Mouse (Mus musculus) MEL (cell line): Measurements from ENCODE around the gene Lcn9.

Source experiments
- CTCF ChIP-seq, 3 experiments: IDR thresholded peaks in 2 of 3; conservative IDR thresholded peaks in 1 of 3; 2 replicates each; pipeline ENCODE4 v1.5.1; 2011 to 2012; ENCODE audit warnings: low read length in 3 of 3, low read depth in 2 of 3, mild to moderate bottlenecking in 2 of 3, improper control_type of control experiment in 1 of 3, inconsistent platforms in 1 of 3, mixed read lengths in 1 of 3, moderate library complexity in 1 of 3; ENCODE audit not compliant: control insufficient read depth in 1 of 3, insufficient read depth in 1 of 3, poor library complexity in 1 of 3, severe bottlenecking in 1 of 3
- EP300 ChIP-seq, 2 experiments: IDR thresholded peaks; 2 replicates each; pipeline ENCODE4 v1.6.1; 2011; ENCODE audit warnings: improper control_type of control experiment in 2 of 2, low read length in 2 of 2, low read depth in 1 of 2, mild to moderate bottlenecking in 1 of 2
- JUND ChIP-seq: IDR thresholded peaks from 2 replicates; pipeline ENCODE4 v1.6.1; 2011; ENCODE audit warnings: low read depth, mild to moderate bottlenecking, improper control_type of control experiment, low read length
- MXI1 ChIP-seq: IDR thresholded peaks from 2 replicates; pipeline ENCODE4 v1.6.1; 2011; ENCODE audit warnings: mild to moderate bottlenecking, low read depth, low read length, improper control_type of control experiment
- NELFE ChIP-seq: IDR thresholded peaks from 2 replicates; pipeline ENCODE4 v1.6.1; 2011; ENCODE audit warnings: low read depth, low read length, improper control_type of control experiment
- NRF1 ChIP-seq: IDR thresholded peaks from 2 replicates; pipeline ENCODE4 v1.6.1; 2014; ENCODE audit warnings: low read depth, mild to moderate bottlenecking, inconsistent platforms, low read length, improper control_type of control experiment, moderate library complexity; ENCODE audit not compliant: poor library complexity, insufficient read depth, severe bottlenecking
- POLR2A ChIP-seq, 2 experiments: IDR thresholded peaks; 2 replicates each; pipeline ENCODE4 v1.6.1; 2011 to 2012; ENCODE audit warnings: low read length in 2 of 2, mild to moderate bottlenecking in 2 of 2, control low read depth in 1 of 2, improper control_type of control experiment in 1 of 2, low read depth in 1 of 2, moderate library complexity in 1 of 2; ENCODE audit not compliant: control insufficient read depth in 1 of 2, insufficient read depth in 1 of 2, poor library complexity in 1 of 2
- SMC3 ChIP-seq: IDR thresholded peaks from 2 replicates; pipeline ENCODE4 v1.6.1; 2011; ENCODE audit warnings: low read depth, low read length, improper control_type of control experiment
- TAL1 ChIP-seq: IDR thresholded peaks from 2 replicates; pipeline ENCODE4 v1.6.1; 2012; ENCODE audit warnings: mild to moderate bottlenecking, inconsistent platforms, low read length, moderate library complexity, mixed read lengths
- USF1 ChIP-seq: IDR thresholded peaks from 2 replicates; pipeline ENCODE4 v1.6.1; 2014; ENCODE audit warnings: low read depth, mild to moderate bottlenecking, inconsistent platforms, low read length, improper control_type of control experiment, moderate library complexity
- ZC3H11A ChIP-seq: IDR thresholded peaks from 2 replicates; pipeline ENCODE4 v1.6.1; 2012; ENCODE audit warnings: low read depth, mild to moderate bottlenecking, inconsistent platforms, low read length, improper control_type of control experiment

DNA sequence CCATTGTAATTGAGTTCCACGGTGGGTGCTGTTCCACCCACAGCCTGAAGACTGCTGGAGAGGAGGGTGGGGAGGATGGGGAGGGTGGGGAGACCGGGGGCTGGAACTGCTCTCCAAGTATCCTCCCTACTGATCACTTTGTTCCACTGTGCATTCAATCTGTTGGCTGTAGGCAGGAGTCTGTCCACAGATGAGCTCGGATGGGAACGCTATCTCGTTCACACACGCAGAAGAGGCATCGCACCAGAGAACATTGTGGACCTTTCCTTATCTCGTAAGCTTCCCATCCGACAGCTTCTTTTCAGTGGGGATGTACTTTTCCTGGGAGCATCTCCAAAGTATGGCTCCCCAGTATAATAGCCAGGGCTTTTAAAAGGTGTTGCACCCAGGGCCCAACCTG lies 43.9 kb upstream of the Lcn9 start:
- TF ChIP-seq CTCF (IDR thresholded peaks at IDR 0.05 in 2 of 3, conservative IDR thresholded peaks at IDR 0.05 in 1 of 3; ENCODE audit: control insufficient read depth in 1 of 3, insufficient read depth in 1 of 3, low read depth in 2 of 3, low read length in 3 of 3, poor library complexity in 1 of 3, severe bottlenecking in 1 of 3): no peak
- no peak for TF ChIP-seq POLR2A (IDR thresholded peaks at IDR 0.05; ENCODE audit: control insufficient read depth in 1 of 2, insufficient read depth in 1 of 2, low read depth in 1 of 2, low read length in 2 of 2, poor library complexity in 1 of 2)
- no peak for TF ChIP-seq NELFE
- TF ChIP-seq TAL1: no peak
- no peak for TF ChIP-seq MXI1
- TF ChIP-seq NRF1: no peak
- no peak for TF ChIP-seq USF1
- no peak for TF ChIP-seq JUND
- no peak for TF ChIP-seq EP300 (IDR thresholded peaks at IDR 0.05; ENCODE audit: low read depth in 1 of 2, low read length in 2 of 2)
- TF ChIP-seq SMC3: no peak
- TF ChIP-seq ZC3H11A: no peak
